Mouse (Mus musculus) intestine, postnatal 0 days (tissue): ENCODE results near the gene Scnn1b. TPM values are rescaled to one million over a fixed set of nuclear protein-coding genes. Genes with fewer than 3 reads are reported as not detected.

Experiments
- ATAC-seq: fragments of 200-750 bp; cut with Nextera tagmentation; 2 replicates; pipeline ENCODE4 v1.8.0; 2017; ENCODE audit warnings: mild to moderate bottlenecking, moderate TSS enrichment, moderate library complexity
- H3K27ac ChIP-seq: fragments of 300-500 bp; sonication (generic); 2 replicates; pipeline ENCODE4 v1.5.1; 2014; ENCODE audit warnings: mild to moderate bottlenecking, low read depth, low read length, moderate library complexity
- H3K27me3 ChIP-seq: fragments of 300-500 bp; sonication (generic); replicated peaks from 2 replicates; pipeline ENCODE4 v1.6.1; 2014; ENCODE audit warnings: low read length, mixed read lengths; ENCODE audit not compliant: control insufficient read depth, insufficient read depth
- H3K36me3 ChIP-seq: fragments of 300-500 bp; sonication (generic); 2 replicates; pipeline ENCODE4 v1.6.1; 2014; ENCODE audit warnings: mild to moderate bottlenecking, moderate library complexity; ENCODE audit not compliant: control insufficient read depth, insufficient read depth
- H3K4me1 ChIP-seq: fragments of 300-500 bp; sonication (generic); replicated peaks from 2 replicates; pipeline ENCODE4 v1.6.1; 2014; ENCODE audit warnings: antibody characterized with exemption, low read length, mixed read lengths; ENCODE audit not compliant: control insufficient read depth, insufficient read depth
- H3K4me2 ChIP-seq: fragments of 300-500 bp; sonication (generic); replicated peaks from 2 replicates; pipeline ENCODE4 v1.6.1; 2014; ENCODE audit warnings: low read depth, mild to moderate bottlenecking, moderate library complexity
- H3K4me3 ChIP-seq: fragments of 300-500 bp; sonication (generic); 2 replicates; pipeline ENCODE4 v1.5.1; 2014; ENCODE audit warnings: low read depth, low read length
- H3K9ac ChIP-seq: fragments of 300-500 bp; sonication (generic); 2 replicates; pipeline ENCODE4 v1.6.1; 2014; ENCODE audit warnings: mild to moderate bottlenecking, low read depth, low read length
- H3K9me3 ChIP-seq: fragments of 300-500 bp; sonication (generic); 2 replicates; pipeline ENCODE4 v1.6.1; 2016; ENCODE audit warnings: mixed run types; ENCODE audit not compliant: control insufficient read depth
- CTCF ChIP-seq: sonication (generic); IDR thresholded peaks from 2 replicates; pipeline ENCODE4 v1.5.1; 2016; ENCODE audit warnings: low read depth, mild to moderate bottlenecking, control low read depth, antibody characterized with exemption, moderate library complexity
- WGBS: fragments of 180-500 bp; shearing (Covaris S2); extraction: QIAGEN DNeasy Blood & Tissue Kit; methylation state at CpG from one replicate; pipeline ENCODE4 v1.1.7; 2014; 5-methylcytosine and 5-hydroxymethylcytosine counted together
- polyA plus RNA-seq: library from polyadenylated mRNA; unstranded; fragments of >200 nt; fragmentation: Nextera tagmentation; extraction: Ambion mirVana; gene quantifications from 2 replicates; pipeline ENCODE4 v1.2.1, GENCODE M21; 2015

The Scnn1b gene
- polyA plus RNA-seq, 1 experiment from 2014 or later, result 0.52 TPM

DNA sequence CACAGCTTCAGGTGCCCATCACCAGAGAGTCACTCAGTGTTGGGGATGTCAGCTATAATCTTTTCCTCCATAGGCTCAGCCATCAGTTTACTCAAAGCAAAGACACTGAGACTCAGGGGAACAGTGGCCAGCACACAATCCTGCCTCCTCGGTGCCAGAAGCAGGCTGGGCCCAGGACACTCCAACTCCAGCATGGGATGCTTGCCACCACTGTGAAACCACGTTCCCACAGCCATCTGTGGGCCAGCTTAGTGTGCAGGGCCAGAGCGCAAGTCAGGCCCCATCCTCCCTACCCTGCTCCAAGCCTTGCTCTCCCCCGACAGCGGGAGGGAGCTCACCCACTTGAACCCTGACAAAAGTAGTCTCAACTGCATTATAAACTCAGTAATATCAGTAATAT lies 81.4 kb downstream of the Scnn1b start:
- no peak overlapping the region for H3K27ac ChIP-seq
- H3K36me3 ChIP-seq, result peaks cover 26% of the 10 kb centered on the region
- H3K4me2 ChIP-seq, result no peak overlapping the region
- H3K27me3 ChIP-seq, result no peaks in the 10 kb centered on the region
- WGBS, result 86% methylated on average over 5 of the region's 5 CpGs
- no peak for ATAC-seq
- H3K9ac ChIP-seq, result no peak overlapping the region
- TF ChIP-seq CTCF, result no peak
- H3K9me3 ChIP-seq, result no peaks in the 10 kb centered on the region
- H3K4me3 ChIP-seq, result no peak overlapping the region
- no peaks in the 10 kb centered on the region for H3K4me1 ChIP-seq

DNA sequence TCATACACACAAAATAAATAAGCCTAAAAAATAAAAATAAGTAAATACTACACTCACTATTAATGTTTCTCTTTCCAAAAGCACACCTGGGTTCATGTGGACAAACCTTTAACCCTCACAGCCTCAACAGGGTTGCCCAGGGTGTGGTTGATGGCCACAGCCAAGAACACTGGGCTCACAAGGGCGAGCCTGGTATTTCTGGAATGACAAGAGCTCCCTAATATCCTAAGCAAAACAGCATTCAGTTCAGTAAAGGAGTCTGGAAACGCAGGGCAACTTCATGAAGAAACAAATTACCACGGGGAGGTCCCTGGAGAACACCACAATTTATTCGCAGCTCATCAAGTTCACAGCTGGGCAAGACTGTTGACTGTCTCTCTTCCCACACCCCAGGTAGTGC lies 82.7 kb downstream of the Scnn1b start:
- H3K36me3 ChIP-seq, result peaks cover 26% of the 10 kb centered on the region
- no peak overlapping the region for H3K4me3 ChIP-seq
- H3K27ac ChIP-seq, result no peak overlapping the region
- 68% methylated on average over 4 of the region's 4 CpGs for WGBS
- no peak for ATAC-seq
- H3K4me2 ChIP-seq, result no peak overlapping the region
- no peaks in the 10 kb centered on the region for H3K27me3 ChIP-seq
- TF ChIP-seq CTCF, result no peak
- H3K9ac ChIP-seq, result no peak overlapping the region
- no peaks in the 10 kb centered on the region for H3K4me1 ChIP-seq
- H3K9me3 ChIP-seq, result no peaks in the 10 kb centered on the region

DNA sequence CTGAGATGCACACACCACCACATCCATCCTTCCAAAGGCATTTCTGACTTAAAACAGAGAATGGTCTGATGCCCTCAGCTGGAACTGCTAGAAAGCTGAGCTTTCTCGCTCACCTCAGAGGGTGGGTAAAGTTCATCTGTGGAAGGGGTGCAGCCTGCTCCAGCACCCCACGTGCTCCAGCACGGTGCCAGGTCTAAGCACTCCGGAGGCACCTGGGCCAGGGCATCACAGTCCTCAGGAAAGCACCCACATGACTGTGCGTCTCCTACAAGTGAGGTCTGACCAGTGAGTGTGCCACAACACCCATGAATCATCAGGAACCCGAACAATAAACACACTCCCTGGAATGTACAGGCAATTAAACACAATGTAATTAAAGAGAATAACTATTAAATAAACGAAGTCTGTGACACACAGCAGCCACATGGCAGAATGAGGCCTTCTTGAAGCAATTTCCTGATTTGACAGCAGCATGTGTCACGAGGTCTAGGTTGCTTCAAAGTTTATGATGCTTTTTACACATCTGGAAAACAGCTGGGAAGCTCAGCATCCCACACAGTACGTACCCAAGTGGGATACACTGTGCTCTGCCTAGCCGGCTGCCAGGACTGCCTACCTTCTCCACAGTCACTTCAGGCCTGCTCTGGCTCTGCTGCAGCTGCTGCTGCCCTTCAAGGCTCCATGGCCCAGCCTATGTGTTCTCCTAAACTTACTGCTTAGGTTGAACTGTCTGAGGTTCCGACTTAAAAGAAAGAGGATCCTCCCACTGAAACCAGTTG lies 90.2 kb downstream of the Scnn1b start:
- Histone ChIP-seq H3K36me3 (peaks cover 26% of the 10 kb centered on the region), H3K4me3 (no peak overlapping the region), H3K4me1 (no peaks in the 10 kb centered on the region), H3K27me3 (no peaks in the 10 kb centered on the region), H3K27ac (no peak overlapping the region), H3K4me2 (no peak overlapping the region), H3K9me3 (no peaks in the 10 kb centered on the region), H3K9ac (no peak overlapping the region)
- TF ChIP-seq CTCF, result no peak
- WGBS, result 70% methylated on average over 11 of the region's 11 CpGs
- ATAC-seq, result no peak

DNA sequence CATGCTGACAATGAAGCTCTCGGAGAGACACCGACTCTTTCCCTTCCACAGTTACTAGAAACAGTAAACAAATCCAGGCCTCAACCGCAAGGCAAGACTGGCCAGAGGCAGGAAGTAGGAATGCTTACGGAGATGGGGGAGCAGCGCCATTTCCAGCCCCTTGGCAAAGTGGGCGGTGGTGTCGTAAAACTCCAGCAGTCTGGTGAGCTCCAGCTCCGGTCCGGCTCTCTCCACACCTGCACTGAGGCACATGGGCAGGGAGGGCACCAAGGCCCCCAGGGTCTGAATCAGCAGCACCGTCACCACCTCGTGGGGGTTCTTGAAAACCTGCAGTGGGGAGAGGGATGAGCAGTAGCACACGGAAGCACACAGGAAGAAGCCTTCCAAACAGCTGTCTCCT lies 91.0 kb downstream of the Scnn1b start:
- no peak for TF ChIP-seq CTCF
- Histone ChIP-seq H3K27ac (no peak overlapping the region; the same call in 1 of the 2 replicates), H3K36me3 (peaks cover 23% of the 10 kb centered on the region; the same call in 1 of the 2 replicates), H3K4me2 (no peak overlapping the region), H3K27me3 (no peaks in the 10 kb centered on the region), H3K9me3 (no peaks in the 10 kb centered on the region), H3K4me1 (no peaks in the 10 kb centered on the region), H3K9ac (no peak overlapping the region), H3K4me3 (no peak overlapping the region)
- WGBS, result 46% methylated on average over 12 of the region's 12 CpGs
- 0 out of 2 replicates have a peak, but pooled peaks have one; percentile 22 for ATAC-seq

DNA sequence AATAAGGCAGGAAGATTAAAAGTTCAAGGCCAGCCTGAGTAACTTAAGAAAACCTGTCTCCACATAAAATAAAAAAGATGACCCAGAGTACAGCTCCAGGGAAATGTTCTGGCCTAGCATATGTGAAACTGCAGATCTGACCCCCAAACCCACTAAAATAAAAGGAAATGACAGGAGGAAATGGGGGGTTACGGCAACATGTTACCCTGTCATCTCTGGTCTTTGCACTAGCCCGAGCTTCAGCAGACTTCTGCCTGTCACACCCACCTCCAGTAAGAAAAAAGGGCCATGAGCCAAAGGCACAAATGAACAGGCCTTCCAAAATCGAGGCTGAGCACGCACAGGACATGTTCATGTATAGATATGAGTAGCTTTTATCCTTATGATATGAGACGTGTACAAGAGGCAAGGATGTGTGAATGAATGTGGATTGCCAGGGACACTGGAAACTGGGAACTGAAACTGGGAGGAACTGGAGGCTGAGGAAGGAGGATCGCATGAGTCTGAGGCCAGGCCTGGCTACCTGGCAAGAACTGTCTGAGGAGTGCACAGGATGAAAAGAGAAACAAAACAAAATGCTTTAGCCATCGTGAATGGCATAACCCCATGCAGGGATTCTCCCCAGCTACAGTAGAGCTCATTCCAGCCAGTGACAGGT lies 97.2 kb downstream of the Scnn1b start:
- ATAC-seq, result no peak
- TF ChIP-seq CTCF, result no peak
- Histone ChIP-seq H3K4me1 (no peaks in the 10 kb centered on the region), H3K9ac (no peak overlapping the region), H3K9me3 (no peaks in the 10 kb centered on the region), H3K27ac (no peak overlapping the region), H3K27me3 (no peaks in the 10 kb centered on the region), H3K4me2 (no peak overlapping the region), H3K36me3 (peaks cover 28% of the 10 kb centered on the region), H3K4me3 (no peak overlapping the region)
- WGBS, result 85% methylated on average over 7 of the region's 7 CpGs

DNA sequence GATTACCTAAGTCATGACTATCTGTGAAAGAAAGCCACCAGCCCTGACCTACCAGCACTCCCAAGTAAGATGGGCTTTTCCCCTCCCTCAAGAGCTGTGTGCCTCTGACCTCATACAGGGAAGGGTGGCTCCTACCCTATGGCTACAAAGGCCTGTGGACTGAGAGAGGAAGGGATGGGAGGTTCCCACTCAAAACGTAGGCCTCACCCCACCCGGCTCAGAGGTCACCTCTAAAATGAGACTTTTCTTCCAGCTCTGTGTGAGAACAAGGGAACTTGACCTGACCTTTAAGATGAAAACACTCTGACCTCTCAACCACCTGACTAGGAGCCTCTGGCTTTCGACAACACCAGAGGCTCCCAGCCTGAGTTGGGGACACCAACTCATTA lies 97.7 kb downstream of the Scnn1b start:
- H3K9me3 ChIP-seq, result no peaks in the 10 kb centered on the region
- TF ChIP-seq CTCF, result no peak
- H3K4me3 ChIP-seq, result no peak overlapping the region
- H3K4me2 ChIP-seq, result no peak overlapping the region
- H3K36me3 ChIP-seq, result peaks cover 28% of the 10 kb centered on the region
- no peaks in the 10 kb centered on the region for H3K27me3 ChIP-seq
- no peak overlapping the region for H3K9ac ChIP-seq
- H3K27ac ChIP-seq, result no peak overlapping the region
- 64% methylated on average over 3 of the region's 3 CpGs for WGBS
- ATAC-seq, result no peak
- H3K4me1 ChIP-seq, result no peaks in the 10 kb centered on the region
